Mouse (Mus musculus) midbrain, embryonic 16.5 days (tissue): ENCODE results near the gene Syvn1. TPM values are rescaled to one million over a fixed set of nuclear protein-coding genes. Genes with fewer than 3 reads are reported as not detected.

ENCODE experiments used
- ATAC-seq: fragments of 200-750 bp; cut with Nextera tagmentation; 2 replicates; pipeline ENCODE4 v1.8.0; 2017; ENCODE audit warnings: moderate TSS enrichment
- H3K27ac ChIP-seq: fragments of 300-500 bp; sonication (generic); 2 replicates; pipeline ENCODE4 v1.5.1; 2014; ENCODE audit warnings: mild to moderate bottlenecking, low read length, mixed read lengths
- H3K27me3 ChIP-seq: fragments of 300-500 bp; sonication (generic); 2 replicates; pipeline ENCODE4 v1.6.1; 2014; ENCODE audit warnings: low read depth, low read length, mixed read lengths; ENCODE audit not compliant: control insufficient read depth, insufficient read depth
- H3K36me3 ChIP-seq: fragments of 300-500 bp; sonication (generic); 2 replicates; pipeline ENCODE4 v1.6.1; 2014; ENCODE audit warnings: mild to moderate bottlenecking, low read length, moderate library complexity, mixed read lengths; ENCODE audit not compliant: control insufficient read depth, insufficient read depth
- H3K4me1 ChIP-seq: fragments of 300-500 bp; sonication (generic); 2 replicates; pipeline ENCODE4 v1.6.1; 2014; ENCODE audit warnings: mild to moderate bottlenecking, low read length, mixed read lengths; ENCODE audit not compliant: control insufficient read depth, insufficient read depth
- H3K4me2 ChIP-seq: fragments of 300-500 bp; sonication (generic); 2 replicates; pipeline ENCODE4 v1.6.1; 2014; ENCODE audit warnings: mild to moderate bottlenecking, low read length, mixed read lengths
- H3K4me3 ChIP-seq: fragments of 300-500 bp; sonication (generic); 2 replicates; pipeline ENCODE4 v1.5.1; 2014; ENCODE audit warnings: low read depth, mild to moderate bottlenecking, low read length, moderate library complexity, mixed read lengths
- H3K9ac ChIP-seq: fragments of 300-500 bp; sonication (generic); 2 replicates; pipeline ENCODE4 v1.6.1; 2014; ENCODE audit warnings: low read depth, low read length, mixed read lengths
- H3K9me3 ChIP-seq: fragments of 300-500 bp; sonication (generic); replicated peaks from 2 replicates; pipeline ENCODE4 v1.6.1; 2014; ENCODE audit warnings: mild to moderate bottlenecking, low read length, mixed read lengths; ENCODE audit not compliant: control insufficient read depth, poor library complexity, severe bottlenecking
- WGBS: fragments of 180-500 bp; shearing (Covaris S2); extraction: QIAGEN DNeasy Blood & Tissue Kit; methylation state at CpG from one replicate; pipeline ENCODE4 v1.1.7; 2014; 5-methylcytosine and 5-hydroxymethylcytosine counted together
- polyA plus RNA-seq: library from polyadenylated mRNA; unstranded; fragments of >200 nt; fragmentation: Nextera tagmentation; extraction: Ambion mirVana; gene quantifications from 2 replicates; pipeline ENCODE4 v1.2.1, GENCODE M21; 2015

Gene Syvn1
- polyA plus RNA-seq, 1 experiment from 2014 or later, result 34.5 TPM

DNA sequence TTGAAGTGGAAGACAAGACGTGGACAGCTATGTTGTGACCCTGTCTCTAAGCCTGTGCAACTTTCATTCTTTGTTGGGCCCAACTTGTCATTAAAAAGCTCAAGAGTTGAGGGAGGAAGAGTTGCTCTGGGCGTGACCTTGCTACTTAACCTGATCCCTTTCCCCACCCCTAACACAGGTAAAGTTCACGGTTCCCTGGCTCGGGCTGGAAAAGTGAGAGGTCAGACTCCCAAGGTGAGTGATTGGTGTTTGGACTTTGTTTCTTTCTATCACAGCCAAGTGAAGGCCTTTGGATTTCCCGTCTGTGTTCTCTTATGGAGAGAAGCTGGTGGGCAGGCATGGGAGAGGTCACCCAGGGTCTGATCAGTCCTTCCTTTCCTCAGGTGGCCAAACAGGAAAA lies 12.6 kb downstream of the Syvn1 start:
- 91% methylated on average over 5 of the region's 5 CpGs for WGBS
- Histone ChIP-seq H3K4me1 (peaks cover 38% of the 10 kb centered on the region), H3K9me3 (no peaks in the 10 kb centered on the region), H3K27ac (no peak overlapping the region), H3K4me3 (no peak overlapping the region; the same call in 1 of the 2 replicates), H3K4me2 (peak overlapping the region; percentile 88), H3K9ac (no peak overlapping the region), H3K36me3 (peaks cover 7% of the 10 kb centered on the region), H3K27me3 (no peaks in the 10 kb centered on the region)
- ATAC-seq, result no peak

DNA sequence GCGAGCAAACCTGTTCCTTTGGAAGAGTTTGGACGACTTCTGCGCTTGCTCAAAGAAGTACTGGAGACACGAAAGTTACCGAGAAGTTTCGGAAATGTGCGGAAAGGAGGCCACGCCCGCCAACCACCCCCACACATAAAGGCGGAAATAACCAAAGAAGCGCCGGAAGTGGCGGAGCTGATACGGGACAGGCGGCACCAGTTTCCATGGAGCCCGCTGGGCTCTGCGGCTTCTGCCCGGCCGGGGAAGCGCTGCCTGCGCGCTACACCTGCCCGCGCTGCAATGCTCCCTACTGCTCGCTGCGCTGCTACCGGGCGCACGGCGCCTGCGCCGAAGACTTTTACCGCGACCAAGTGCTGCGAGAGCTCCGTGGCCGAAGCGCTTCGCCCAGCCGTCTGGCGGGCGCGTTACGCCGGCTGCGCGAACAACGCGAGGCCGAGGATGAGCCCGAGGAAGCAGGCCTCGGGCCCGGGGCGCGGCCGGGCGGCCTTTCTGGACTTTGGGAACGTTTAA lies 14.7 kb downstream of the Syvn1 start, which contains the start of gene Znhit2:
Gene Znhit2 (plus strand): TSS at position 172 of the 513 bp plus-strand sequence.
- Histone ChIP-seq H3K4me1 (peaks cover 45% of the 10 kb centered on the region), H3K4me3 (peak within 1 kb of the TSS; percentile 88), H3K9me3 (no peaks in the 10 kb centered on the region), H3K27ac (peak within 1 kb of the TSS; percentile 92), H3K9ac (peak within 1 kb of the TSS; percentile 98), H3K36me3 (no peaks in the 10 kb centered on the region), H3K4me2 (peak within 1 kb of the TSS; percentile 100), H3K27me3 (no peaks in the 10 kb centered on the region)
- peak; percentile 76 for ATAC-seq
- WGBS, result under 1% methylated on average over 57 of the region's 58 CpGs

DNA sequence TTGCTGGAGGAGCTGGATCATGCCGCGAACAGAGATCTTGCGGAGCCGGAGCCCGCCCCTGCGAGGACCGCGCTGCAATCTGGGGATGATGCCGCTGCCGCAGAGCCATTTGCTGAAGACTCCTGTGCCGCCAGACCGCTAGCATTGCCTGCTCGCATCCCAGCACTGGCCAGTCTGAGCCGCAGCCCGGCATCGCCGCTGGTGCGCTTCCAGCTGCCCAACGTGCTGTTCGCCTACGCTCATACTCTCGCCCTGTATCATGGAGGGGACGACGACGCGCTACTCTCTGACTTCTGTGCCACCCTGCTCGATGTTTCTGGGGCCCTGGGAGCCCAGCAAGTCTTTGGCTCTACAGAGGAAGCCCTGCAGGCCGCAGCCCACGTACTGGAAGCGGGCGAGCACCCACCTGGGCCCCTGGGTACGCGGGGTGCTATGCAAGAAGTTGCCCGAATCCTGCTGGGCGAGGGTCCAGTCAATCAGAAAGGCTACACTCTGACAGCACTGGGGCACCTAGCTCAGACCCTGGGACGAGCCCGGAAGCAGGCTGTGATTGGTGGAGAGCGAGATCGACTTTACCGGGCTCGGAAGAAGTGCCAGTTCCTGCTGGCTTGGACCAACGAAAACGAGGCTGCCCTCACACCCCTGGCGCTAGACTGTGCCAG lies 15.4 kb downstream of the Syvn1 start:
- H3K9me3 ChIP-seq, result no peaks in the 10 kb centered on the region
- no peak for ATAC-seq
- peaks cover 45% of the 10 kb centered on the region for H3K4me1 ChIP-seq
- 2% methylated on average over 44 of the region's 44 CpGs for WGBS
- peak overlapping the region; percentile 98 for H3K9ac ChIP-seq
- H3K36me3 ChIP-seq, result no peaks in the 10 kb centered on the region
- peak overlapping the region; percentile 100 for H3K4me2 ChIP-seq
- H3K27me3 ChIP-seq, result no peaks in the 10 kb centered on the region
- H3K27ac ChIP-seq, result peak overlapping the region; percentile 92
- H3K4me3 ChIP-seq, result peak overlapping the region; percentile 88

DNA sequence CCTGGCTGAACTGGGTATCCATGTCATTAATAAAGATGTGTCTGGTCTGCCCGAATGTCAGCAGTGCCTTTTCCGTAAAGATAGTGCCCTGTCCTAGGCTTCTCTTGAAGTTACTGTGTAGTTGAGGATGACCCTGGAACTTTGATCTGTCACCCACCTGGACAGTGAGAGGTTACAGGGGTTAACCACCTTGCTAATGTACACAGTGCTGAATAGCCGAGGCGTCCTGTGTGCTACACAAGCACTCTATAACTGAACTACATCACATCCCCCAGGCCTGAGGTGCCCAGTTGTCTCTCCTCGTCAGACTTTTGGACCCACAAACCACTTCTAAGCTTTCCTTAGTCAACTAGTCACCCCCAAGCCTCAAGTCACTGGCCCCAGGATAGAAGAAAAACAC lies 16.0 kb downstream of the Syvn1 start:
- Histone ChIP-seq H3K4me1 (peaks cover 42% of the 10 kb centered on the region), H3K27me3 (no peaks in the 10 kb centered on the region), H3K4me3 (peak overlapping the region; percentile 88), H3K36me3 (no peaks in the 10 kb centered on the region), H3K27ac (no peak overlapping the region), H3K9me3 (no peaks in the 10 kb centered on the region), H3K9ac (peak overlapping the region; percentile 98), H3K4me2 (peak overlapping the region; percentile 100)
- ATAC-seq, result no peak
- 67% methylated on average over 5 of the region's 5 CpGs for WGBS

DNA sequence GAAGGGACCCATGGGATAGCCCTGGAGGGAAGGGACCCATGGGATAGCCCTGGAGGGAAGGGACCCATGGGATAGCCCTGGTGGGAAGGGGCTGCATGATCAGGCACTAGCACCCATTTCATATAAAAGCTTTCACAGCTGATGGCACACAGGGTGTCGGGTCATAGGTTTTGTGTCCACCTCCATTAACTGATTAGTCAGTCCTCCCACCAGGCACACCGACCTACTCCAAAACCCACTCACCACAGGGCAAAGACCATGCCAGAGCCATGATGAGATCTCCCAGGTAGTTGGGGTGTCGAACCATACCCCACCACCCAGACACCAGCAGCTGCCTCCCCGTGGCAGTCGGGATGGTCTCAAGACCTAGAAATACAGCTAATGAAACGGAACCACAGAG lies 16.7 kb downstream of the Syvn1 start:
- Histone ChIP-seq H3K36me3 (no peaks in the 10 kb centered on the region), H3K27ac (no peak overlapping the region), H3K4me1 (peaks cover 46% of the 10 kb centered on the region), H3K9ac (no peak overlapping the region), H3K9me3 (no peaks in the 10 kb centered on the region), H3K4me3 (no peak overlapping the region), H3K4me2 (peak overlapping the region; percentile 100; the same call in 1 of the 2 replicates), H3K27me3 (no peaks in the 10 kb centered on the region)
- ATAC-seq, result no peak
- 92% methylated on average over 6 of the region's 6 CpGs for WGBS

DNA sequence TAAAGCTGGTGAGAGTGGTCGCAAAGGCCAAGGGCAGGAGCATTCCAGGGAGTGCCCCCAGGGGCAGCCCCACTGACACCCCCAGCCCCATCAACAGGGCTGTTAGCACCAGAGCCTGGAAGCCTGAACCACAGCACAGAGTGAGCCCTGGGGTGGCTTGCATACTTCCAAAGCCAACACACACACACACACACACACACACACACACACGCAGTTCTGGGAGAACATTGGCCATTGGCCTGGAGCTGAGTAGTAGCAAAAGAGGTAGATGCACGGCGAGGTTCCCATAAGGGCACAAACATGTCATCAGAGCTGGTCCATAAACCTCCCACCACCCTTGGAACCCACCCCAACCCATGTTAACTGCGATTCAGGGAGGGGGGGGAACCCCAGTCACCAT lies 20.2 kb downstream of the Syvn1 start:
- Histone ChIP-seq H3K27ac (peak overlapping the region; percentile 91), H3K4me2 (peak overlapping the region; percentile 91), H3K9me3 (no peaks in the 10 kb centered on the region), H3K9ac (peak overlapping the region; percentile 82), H3K4me3 (peak overlapping the region; percentile 52), H3K36me3 (peaks cover 25% of the 10 kb centered on the region), H3K4me1 (peaks cover 37% of the 10 kb centered on the region), H3K27me3 (no peaks in the 10 kb centered on the region)
- 37% methylated on average over 4 of the region's 5 CpGs for WGBS
- ATAC-seq, result peak; percentile 2; the same call in 1 of the 2 replicates

DNA sequence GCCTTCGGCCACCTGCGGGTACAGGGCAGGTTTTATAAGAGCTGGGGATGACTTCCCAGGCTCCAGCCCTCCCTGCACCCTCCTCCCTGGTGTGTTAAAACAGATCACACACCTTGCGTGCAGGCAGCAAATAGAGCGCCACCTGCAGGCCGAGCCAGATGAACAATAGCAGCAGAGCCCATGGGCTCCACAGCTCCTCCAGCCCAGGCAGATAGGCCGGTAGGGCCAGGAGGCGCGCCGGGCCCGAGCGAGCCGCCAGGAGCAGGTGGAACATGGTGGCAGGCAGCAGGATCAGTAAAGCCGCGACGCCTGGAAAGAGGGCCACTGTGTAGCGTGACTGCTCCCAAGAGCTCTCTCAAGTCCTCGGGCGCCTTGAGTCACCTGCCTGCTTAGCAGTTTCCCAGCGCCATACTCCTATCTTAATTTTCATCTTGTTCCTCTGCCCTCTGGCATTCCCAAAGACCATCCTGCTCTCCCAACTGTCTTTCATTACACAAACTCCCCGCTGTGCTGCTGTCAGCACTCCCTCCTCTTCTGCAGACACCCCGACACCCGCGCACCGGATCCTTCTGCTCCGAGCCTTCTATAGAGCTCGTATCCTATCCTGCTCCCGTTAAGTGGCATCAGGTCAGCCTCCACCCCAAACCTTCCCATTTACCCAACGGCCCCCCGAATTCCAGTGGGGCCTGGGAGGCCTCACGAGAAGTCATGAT lies 20.8 kb downstream of the Syvn1 start:
- ATAC-seq, result peak; percentile 81
- Histone ChIP-seq H3K4me1 (peaks cover 33% of the 10 kb centered on the region), H3K36me3 (peaks cover 26% of the 10 kb centered on the region), H3K27me3 (no peaks in the 10 kb centered on the region), H3K9me3 (no peaks in the 10 kb centered on the region), H3K4me2 (peak overlapping the region; percentile 91), H3K27ac (peak overlapping the region; percentile 91), H3K9ac (peak overlapping the region; percentile 82), H3K4me3 (peak overlapping the region; percentile 52)
- under 1% methylated on average over 30 of the region's 30 CpGs for WGBS

DNA sequence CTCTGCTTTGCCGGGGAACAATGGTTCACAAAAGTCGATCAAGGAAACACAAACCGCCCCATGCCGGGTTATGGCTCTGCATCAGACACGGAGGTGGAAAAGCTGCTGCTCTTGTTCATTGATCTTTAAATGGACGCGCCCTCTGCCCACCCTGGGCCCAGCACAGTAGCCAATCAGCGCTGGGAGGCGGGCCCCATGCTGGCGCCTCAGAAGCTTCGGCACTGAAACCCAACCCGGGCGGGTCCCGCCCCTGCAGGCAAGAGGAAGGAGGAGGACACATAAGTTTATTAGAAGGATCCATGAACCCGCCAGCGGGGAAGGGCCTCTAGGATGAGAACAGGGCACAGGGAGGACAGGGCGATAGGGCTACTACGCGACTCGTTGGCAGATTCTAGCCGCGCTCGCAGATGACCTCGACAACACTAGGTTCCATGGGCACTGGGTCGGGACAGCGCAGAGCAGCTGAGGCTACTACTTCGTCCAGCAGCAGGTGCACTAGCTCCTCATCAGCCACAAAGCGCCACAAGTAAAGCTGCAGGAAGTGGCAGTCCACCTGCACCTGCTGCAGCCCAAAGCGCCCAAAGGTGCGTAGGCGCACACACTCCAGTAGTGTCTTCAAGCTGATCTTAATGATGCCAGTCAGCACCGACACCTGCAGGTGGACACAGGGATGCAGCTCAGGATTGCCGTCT lies 21.5 kb downstream of the Syvn1 start, which contains the start of gene Tm7sf2:
Gene Tm7sf2 (minus strand): TSS at position 650 of the 692 bp plus-strand sequence.
- peaks cover 26% of the 10 kb centered on the region for H3K36me3 ChIP-seq
- H3K27me3 ChIP-seq, result no peaks in the 10 kb centered on the region
- peak within 1 kb of the TSS; percentile 91 for H3K4me2 ChIP-seq
- peak; percentile 93 for ATAC-seq
- H3K9ac ChIP-seq, result peak within 1 kb of the TSS; percentile 82
- peak within 1 kb of the TSS; percentile 91 for H3K27ac ChIP-seq
- H3K4me3 ChIP-seq, result peak within 1 kb of the TSS; percentile 52
- H3K9me3 ChIP-seq, result no peaks in the 10 kb centered on the region
- H3K4me1 ChIP-seq, result peaks cover 26% of the 10 kb centered on the region
- 8% methylated on average over 33 of the region's 33 CpGs for WGBS
